Mouse (Mus musculus): ENCODE data around the gene Gm9844. TPM values are rescaled to one million over a fixed set of nuclear protein-coding genes. Genes with fewer than 3 reads are reported as not detected.
A peak's percentile ranks its signal among the peaks of the same experiment; 100 is the strongest.

Gm9844 gene
- polyA plus RNA-seq, 1 experiment, result 9.9 TPM

DNA sequence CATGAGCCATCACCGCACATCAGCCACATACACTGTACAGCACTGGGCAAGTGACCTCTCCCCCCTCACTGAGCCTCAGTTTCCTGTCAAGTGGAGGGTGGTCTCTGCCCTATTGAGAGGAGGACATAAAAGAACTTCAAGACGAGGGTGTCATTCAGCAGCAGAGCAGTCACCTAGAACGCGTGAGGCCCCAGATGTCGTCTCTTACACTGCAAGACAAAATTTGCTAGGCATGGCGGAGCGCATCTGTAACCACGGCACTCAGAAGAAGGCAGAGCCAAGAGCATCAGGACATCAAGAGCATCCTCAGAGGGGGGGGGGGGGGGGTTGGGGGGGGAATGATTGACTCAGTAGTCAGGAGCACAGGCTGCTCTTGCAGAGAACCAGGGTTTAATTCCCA, 34.3 kb downstream of the Gm9844 start:
- no peak overlapping the region for H3K27ac ChIP-seq (ENCODE audit: insufficient read depth, low read length)

DNA sequence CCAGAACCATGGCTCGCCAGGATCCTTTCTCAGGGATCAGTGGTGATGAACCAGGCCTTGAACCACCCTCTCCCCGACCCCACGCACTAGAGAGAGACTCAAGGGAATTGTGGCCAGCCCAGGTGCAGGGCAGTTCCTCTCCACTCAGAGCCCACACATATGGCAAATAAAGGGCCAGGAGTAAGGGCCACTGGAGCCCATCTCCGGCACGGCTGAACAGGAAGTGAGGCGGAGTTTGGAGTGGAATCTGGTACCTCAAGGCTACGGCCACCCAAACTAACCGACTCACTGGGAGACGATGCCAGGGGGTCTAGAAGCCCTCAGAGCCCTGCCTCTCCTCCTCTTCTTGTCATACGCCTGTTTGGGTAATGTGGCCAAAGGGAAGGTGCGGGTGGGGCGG, 35.2 kb downstream of the Gm9844 start, which contains the start of gene Cd79a:
Gene Cd79a, plus strand, starts transcription at position 158 of the 400 bp plus-strand sequence.
- Histone ChIP-seq H3K27ac (ENCODE audit: insufficient read depth, low read length) (no peak within 1 kb of the TSS), H3K4me1 (ENCODE audit: control insufficient read depth, insufficient read depth, low read length) (no peaks in the 10 kb centered on the region)

More for the DNA sequence above, 34.3 kb downstream of the Gm9844 start:
- TF ChIP-seq POLR2A (IDR thresholded peaks at IDR 0.05; ENCODE audit: low read depth, low read length), result no peak
- Histone ChIP-seq H3K4me3 (ENCODE audit: insufficient read depth, low read length) (no peak overlapping the region), H3K4me1 (ENCODE audit: control insufficient read depth, insufficient read depth, low read length) (no peaks in the 10 kb centered on the region)

DNA sequence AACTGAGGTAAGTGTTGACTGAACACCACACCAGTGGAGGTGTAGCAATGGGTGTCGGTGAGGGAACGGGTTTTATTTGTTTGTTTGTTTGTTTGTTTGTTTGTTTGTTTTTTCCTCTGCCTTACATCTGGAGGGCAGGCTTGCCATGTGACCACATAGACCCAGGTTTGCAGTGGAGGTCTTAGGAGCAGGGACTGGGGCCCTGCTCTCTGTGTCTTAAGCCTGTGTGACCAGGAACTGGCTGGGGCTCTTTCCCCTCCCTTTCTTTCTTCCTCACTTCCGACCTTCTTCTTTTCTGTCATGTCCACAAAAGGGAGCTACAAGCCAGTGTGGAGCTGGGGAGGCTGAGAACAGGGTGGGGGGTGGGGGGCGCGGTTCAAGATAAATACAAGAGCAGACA, 35.9 kb downstream of the Gm9844 start:
- no peak for TF ChIP-seq POLR2A (IDR thresholded peaks at IDR 0.05; ENCODE audit: low read depth, low read length)
- TF ChIP-seq CTCF (IDR thresholded peaks at IDR 0.05; ENCODE audit: borderline replicate concordance, insufficient read depth, low read length), result no peak
- no peak overlapping the region for H3K27ac ChIP-seq (ENCODE audit: insufficient read depth, low read length)
- no peak overlapping the region for H3K4me3 ChIP-seq (ENCODE audit: insufficient read depth, low read length)
- no peaks in the 10 kb centered on the region for H3K4me1 ChIP-seq (ENCODE audit: control insufficient read depth, insufficient read depth, low read length)

More for the DNA sequence above, 35.2 kb downstream of the Gm9844 start, which contains the start of gene Cd79a:
- no peak for TF ChIP-seq POLR2A (IDR thresholded peaks at IDR 0.05; ENCODE audit: low read depth, low read length)
- no peak for TF ChIP-seq CTCF (IDR thresholded peaks at IDR 0.05; ENCODE audit: borderline replicate concordance, insufficient read depth, low read length)
- H3K4me3 ChIP-seq (ENCODE audit: insufficient read depth, low read length), result no peak within 1 kb of the TSS

DNA sequence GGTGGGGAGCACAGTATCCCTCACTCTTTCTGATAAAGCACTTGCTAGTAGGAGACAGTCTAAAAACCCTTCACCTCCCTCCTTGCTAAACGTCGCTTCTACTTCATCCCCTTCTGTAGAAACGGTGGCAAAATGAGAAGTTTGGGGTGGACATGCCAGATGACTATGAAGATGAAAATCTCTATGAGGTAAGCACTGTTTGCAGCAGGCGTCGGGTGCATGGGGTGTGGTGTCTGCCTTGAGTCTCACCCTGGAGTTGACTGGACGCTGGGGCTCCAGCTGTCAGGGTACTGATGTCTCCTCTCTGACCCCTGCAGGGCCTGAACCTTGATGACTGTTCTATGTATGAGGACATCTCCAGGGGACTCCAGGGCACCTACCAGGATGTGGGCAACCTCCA, 39.1 kb downstream of the Gm9844 start:
- Histone ChIP-seq H3K4me3 (ENCODE audit: insufficient read depth, low read length) (no peak overlapping the region), H3K4me1 (ENCODE audit: control insufficient read depth, insufficient read depth, low read length) (peaks cover 2% of the 10 kb centered on the region; the same call in 1 of the 2 replicates), H3K27ac (ENCODE audit: insufficient read depth, low read length) (no peak overlapping the region)
- TF ChIP-seq CTCF (IDR thresholded peaks at IDR 0.05; ENCODE audit: borderline replicate concordance, insufficient read depth, low read length) (no peak), POLR2A (IDR thresholded peaks at IDR 0.05; ENCODE audit: low read depth, low read length) (no peak)

DNA sequence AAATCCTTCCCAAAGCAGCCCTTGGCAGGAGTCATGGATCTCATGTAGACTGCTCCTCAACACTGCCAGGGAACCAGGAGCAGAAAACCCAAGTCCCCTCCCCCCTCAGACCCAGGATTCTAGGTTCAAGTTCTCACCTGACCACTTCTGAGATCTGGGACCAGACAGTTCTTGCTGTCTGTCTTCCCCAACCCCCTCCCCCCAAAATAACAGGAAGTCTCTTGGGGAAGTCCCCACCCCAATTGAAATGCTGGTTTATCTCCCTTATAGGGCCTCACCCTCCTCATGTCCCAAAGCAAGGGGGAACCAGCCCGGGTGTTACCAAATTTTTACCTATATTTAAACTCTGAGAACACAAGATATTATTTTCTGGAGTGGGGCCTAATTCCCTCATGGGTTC, 39.8 kb downstream of the Gm9844 start:
- Histone ChIP-seq H3K4me1 (ENCODE audit: control insufficient read depth, insufficient read depth, low read length) (peaks cover 8% of the 10 kb centered on the region; the same call in 1 of the 2 replicates), H3K4me3 (ENCODE audit: insufficient read depth, low read length) (no peak overlapping the region), H3K27ac (ENCODE audit: insufficient read depth, low read length) (no peak overlapping the region)
- TF ChIP-seq POLR2A (IDR thresholded peaks at IDR 0.05; ENCODE audit: low read depth, low read length) (no peak), CTCF (IDR thresholded peaks at IDR 0.05; ENCODE audit: borderline replicate concordance, insufficient read depth, low read length) (no peak)

DNA sequence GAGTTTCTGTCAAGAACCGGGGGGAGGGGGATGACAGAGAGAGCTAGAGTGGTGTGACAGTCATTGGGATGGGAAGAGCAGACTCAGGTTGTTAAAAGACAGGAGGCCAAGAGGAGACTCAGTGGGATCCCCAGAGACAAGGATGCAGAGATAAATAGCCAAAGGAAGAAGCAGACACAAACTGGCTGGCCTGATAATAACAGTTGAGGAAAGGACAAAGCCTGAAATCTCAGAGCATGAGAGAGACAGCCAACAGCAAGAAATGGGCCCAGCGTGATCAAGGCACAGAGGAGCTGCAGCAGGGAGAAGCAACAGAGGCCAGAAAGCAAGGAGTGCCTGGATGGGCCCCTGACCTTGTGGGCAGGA, 40.2 kb downstream of the Gm9844 start:
- H3K4me1 ChIP-seq (ENCODE audit: control insufficient read depth, insufficient read depth, low read length), result peaks cover 10% of the 10 kb centered on the region; the same call in 1 of the 2 replicates
- H3K4me3 ChIP-seq (ENCODE audit: insufficient read depth, low read length), result peak overlapping the region; percentile 30
- TF ChIP-seq CTCF (IDR thresholded peaks at IDR 0.05; ENCODE audit: borderline replicate concordance, insufficient read depth, low read length) (no peak), POLR2A (IDR thresholded peaks at IDR 0.05; ENCODE audit: low read depth, low read length) (no peak)
- no peak overlapping the region for H3K27ac ChIP-seq (ENCODE audit: insufficient read depth, low read length)

DNA sequence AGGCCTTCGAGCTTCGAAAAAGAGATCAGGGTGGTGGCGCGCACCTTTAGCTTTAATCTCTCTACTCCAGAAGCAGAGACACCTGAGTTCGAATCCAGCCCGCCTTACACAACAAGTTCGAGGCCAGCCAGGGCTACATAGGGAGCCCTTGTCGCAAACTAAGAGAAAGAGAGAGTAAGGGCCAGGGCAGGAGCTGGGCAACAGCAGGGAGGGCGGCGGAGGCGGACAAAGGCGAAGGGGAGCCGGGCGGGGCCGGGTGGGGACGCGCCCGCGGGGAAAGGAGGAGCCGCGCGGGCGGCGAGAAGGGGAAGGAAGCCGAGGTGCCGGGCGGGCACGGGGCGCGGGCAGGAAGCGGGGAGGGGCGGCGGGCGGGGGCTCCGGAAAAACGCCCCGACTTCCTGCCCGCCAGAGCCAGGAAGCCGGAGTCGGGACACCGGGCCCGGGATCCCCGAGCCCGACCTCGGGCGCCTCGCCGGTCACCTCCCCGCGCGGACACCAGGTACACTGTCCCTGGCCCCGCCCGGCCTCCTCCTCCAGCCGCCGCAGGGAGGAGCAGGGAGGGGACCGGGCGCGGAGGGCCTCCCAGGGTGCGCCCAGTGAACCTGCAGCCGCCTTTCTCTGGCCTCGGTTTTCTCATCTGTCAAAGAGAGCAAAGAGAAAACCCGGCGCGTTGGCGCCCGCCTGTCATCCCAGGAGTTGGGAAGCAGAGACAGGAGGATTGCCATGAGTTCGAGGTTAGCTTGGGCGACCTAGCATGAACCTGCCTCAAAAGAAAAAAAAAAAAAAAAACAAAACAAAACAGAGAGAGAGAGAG, 40.8 kb downstream of the Gm9844 start, which contains the start of gene Arhgef1:
Gene Arhgef1, plus strand, starts transcription at position 283 of the 814 bp plus-strand sequence.
- TF ChIP-seq CTCF (IDR thresholded peaks at IDR 0.05; ENCODE audit: borderline replicate concordance, insufficient read depth, low read length) (no peak), POLR2A (IDR thresholded peaks at IDR 0.05; ENCODE audit: low read depth, low read length) (peak; percentile 39)
- Histone ChIP-seq H3K27ac (ENCODE audit: insufficient read depth, low read length) (no peak within 1 kb of the TSS), H3K4me3 (ENCODE audit: insufficient read depth, low read length) (peak within 1 kb of the TSS; percentile 96), H3K4me1 (ENCODE audit: control insufficient read depth, insufficient read depth, low read length) (peaks cover 10% of the 10 kb centered on the region; the same call in 1 of the 2 replicates)

DNA sequence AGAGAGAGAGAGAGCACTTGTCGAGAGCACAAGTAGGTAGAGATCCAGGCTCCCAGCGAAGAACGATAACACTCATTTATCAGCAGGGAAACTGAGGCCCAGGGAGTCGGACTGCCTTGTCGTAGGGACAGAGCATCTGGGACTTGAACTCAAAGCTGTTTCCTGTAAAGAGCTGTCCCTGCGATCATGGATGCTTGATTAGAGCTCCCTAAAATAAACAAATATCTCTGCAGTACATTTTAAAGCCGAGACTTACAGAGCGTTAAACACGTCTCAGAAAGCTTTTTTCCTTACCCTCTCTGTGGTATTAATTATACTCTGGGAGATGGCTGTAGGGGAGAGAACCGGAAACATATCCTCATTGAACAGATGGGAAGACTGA, 41.4 kb downstream of the Gm9844 start:
- TF ChIP-seq CTCF (IDR thresholded peaks at IDR 0.05; ENCODE audit: borderline replicate concordance, insufficient read depth, low read length) (no peak), POLR2A (IDR thresholded peaks at IDR 0.05; ENCODE audit: low read depth, low read length) (no peak)
- peak overlapping the region; percentile 96 for H3K4me3 ChIP-seq (ENCODE audit: insufficient read depth, low read length)
- H3K4me1 ChIP-seq (ENCODE audit: control insufficient read depth, insufficient read depth, low read length), result peaks cover 10% of the 10 kb centered on the region; the same call in 1 of the 2 replicates
- no peak overlapping the region for H3K27ac ChIP-seq (ENCODE audit: insufficient read depth, low read length)

DNA sequence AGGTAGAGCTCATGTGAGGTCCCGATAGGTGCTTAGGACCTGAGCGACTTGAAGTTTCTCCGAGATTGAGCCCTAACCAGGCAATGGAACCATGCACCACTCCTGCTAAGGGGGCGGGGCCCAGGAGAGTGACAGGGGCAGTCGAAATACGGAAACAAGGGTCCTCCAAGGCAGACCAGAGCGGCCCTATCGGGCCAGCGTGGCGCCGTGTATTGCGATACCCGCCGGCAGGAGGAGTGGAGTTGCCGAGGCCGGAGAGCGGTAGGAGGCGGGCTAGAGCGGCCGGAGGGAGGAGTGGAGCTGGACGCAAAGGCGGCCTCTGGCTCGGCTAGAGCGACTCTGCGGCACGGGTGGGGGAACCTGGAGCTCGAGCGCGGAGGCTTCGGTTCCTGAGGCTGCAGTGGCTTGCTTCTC, 42.1 kb downstream of the Gm9844 start:
- TF ChIP-seq POLR2A (IDR thresholded peaks at IDR 0.05; ENCODE audit: low read depth, low read length) (peak; percentile 48), CTCF (IDR thresholded peaks at IDR 0.05; ENCODE audit: borderline replicate concordance, insufficient read depth, low read length) (no peak)
- Histone ChIP-seq H3K4me1 (ENCODE audit: control insufficient read depth, insufficient read depth, low read length) (peaks cover 10% of the 10 kb centered on the region; the same call in 1 of the 2 replicates), H3K4me3 (ENCODE audit: insufficient read depth, low read length) (peak overlapping the region; percentile 96), H3K27ac (ENCODE audit: insufficient read depth, low read length) (peak overlapping the region; percentile 9; the same call in 1 of the 2 replicates)

DNA sequence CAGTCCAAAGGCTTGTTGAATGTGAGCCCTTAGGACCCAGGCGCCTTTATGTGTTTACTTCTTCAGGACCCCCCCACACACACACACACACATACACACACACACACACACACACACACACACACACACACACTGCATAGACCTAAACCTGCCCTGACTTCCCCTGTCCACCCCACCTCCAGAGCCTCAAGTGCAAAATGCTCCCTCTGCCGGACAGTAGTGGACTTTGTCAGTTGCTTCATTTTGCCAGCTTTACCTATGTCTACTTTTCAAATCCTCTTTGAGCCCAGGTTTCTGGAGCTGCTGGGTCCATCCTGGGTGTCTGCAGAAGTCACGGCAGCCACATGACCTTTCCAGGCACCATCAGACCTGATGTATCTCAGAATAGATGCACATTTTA, 42.9 kb downstream of the Gm9844 start:
- peak overlapping the region; percentile 92 for H3K4me3 ChIP-seq (ENCODE audit: insufficient read depth, low read length)
- H3K27ac ChIP-seq (ENCODE audit: insufficient read depth, low read length), result no peak overlapping the region
- TF ChIP-seq POLR2A (IDR thresholded peaks at IDR 0.05; ENCODE audit: low read depth, low read length), result no peak
- peak; percentile 52; the same call in 1 of the 2 replicates for TF ChIP-seq CTCF (IDR thresholded peaks at IDR 0.05; ENCODE audit: borderline replicate concordance, insufficient read depth, low read length)
- peaks cover 10% of the 10 kb centered on the region; the same call in 1 of the 2 replicates for H3K4me1 ChIP-seq (ENCODE audit: control insufficient read depth, insufficient read depth, low read length)
